Mouse (Mus musculus): Measurements from ENCODE around the gene Cfap43. TPM values are rescaled to one million over a fixed set of nuclear protein-coding genes. Genes with fewer than 3 reads are reported as not detected.
A peak's percentile ranks its signal among the peaks of the same experiment; 100 is the strongest.

Cfap43 gene
- polyA plus RNA-seq, 1 experiment from 2014 or later: not detected

GRCm38 (mm10) chr19:47918455-47919101 lies 509 bp downstream of the Cfap43 start:
- peaks cover 18% of the 10 kb centered on the region for H3K4me1 ChIP-seq (ENCODE audit: control insufficient read depth, low read depth, low read length)
- peak overlapping the region; percentile 87 for H3K4me2 ChIP-seq (ENCODE audit: low read depth, low read length)
- peak overlapping the region; percentile 81 for H3K4me3 ChIP-seq (ENCODE audit: low read depth, low read length)
- H3K27me3 ChIP-seq (ENCODE audit: control insufficient read depth, insufficient read depth, low read depth, low read length): no peaks in the 10 kb centered on the region
- ATAC-seq (ENCODE audit: low read depth): peak; percentile 17
- H3K27ac ChIP-seq (ENCODE audit: low read length): peak overlapping the region; percentile 77
- H3K9me3 ChIP-seq (replicated peaks; ENCODE audit: control insufficient read depth, low read length): no peaks in the 10 kb centered on the region
- no peaks in the 10 kb centered on the region for H3K36me3 ChIP-seq (ENCODE audit: control insufficient read depth, insufficient read depth)
- under 1% methylated on average over 29 of the region's 29 CpGs for WGBS (ENCODE audit: insufficient replicate concordance)
- H3K9ac ChIP-seq (ENCODE audit: low read depth, low read length): peak overlapping the region; percentile 85

DNA sequence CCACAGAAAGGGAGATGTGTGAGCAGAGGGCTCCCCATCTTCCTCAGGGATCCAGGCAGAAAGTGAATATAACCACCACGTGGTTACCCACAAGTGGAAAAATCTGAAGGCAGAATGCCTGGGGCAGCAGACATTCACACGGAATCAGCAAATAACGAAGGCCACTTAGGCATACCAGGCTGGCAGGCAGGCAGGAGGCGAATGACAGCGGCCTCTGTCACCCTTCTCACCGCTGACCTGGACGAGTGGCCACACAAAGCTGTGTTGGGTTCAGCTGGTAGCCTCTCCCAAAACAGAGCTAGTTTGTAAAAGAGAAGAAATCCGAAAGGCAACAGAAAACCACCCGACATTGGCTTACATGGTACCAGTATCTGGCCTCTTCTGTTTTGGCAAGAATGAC lies 1.1 kb downstream of the Cfap43 start:
- no peaks in the 10 kb centered on the region for H3K9me3 ChIP-seq (replicated peaks; ENCODE audit: control insufficient read depth, low read length)
- H3K4me1 ChIP-seq (ENCODE audit: control insufficient read depth, low read depth, low read length): peaks cover 18% of the 10 kb centered on the region
- 0 out of 2 replicates have a peak overlapping the region, but pooled peaks have one; percentile 77 for H3K27ac ChIP-seq (ENCODE audit: low read length)
- H3K4me3 ChIP-seq (ENCODE audit: low read depth, low read length): peak overlapping the region; percentile 81
- no peaks in the 10 kb centered on the region for H3K36me3 ChIP-seq (ENCODE audit: control insufficient read depth, insufficient read depth)
- no peaks in the 10 kb centered on the region for H3K27me3 ChIP-seq (ENCODE audit: control insufficient read depth, insufficient read depth, low read depth, low read length)
- ATAC-seq (ENCODE audit: low read depth): no peak
- H3K4me2 ChIP-seq (ENCODE audit: low read depth, low read length): peak overlapping the region; percentile 87
- peak overlapping the region; percentile 85 for H3K9ac ChIP-seq (ENCODE audit: low read depth, low read length)
- WGBS (ENCODE audit: insufficient replicate concordance): 23% methylated on average over 9 of the region's 9 CpGs

DNA sequence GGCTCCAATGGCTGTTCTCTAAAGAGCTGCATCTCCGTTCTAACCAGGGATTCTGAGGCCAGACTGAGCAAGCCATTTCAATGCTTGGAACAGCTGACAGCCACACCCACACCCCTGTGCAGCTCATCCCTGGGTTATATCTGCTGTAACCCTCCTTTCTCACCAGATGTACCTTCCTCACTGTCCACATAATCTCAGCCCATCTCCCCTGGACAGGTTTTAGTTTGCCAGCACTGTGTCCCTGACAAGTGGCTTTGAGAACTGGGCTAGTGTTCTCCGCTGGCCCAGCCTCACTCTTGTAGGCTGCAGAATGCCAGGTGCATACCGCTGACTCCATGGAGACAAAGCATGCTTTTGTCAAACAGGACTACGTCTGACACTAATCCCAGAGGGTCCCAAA lies 1.7 kb downstream of the Cfap43 start:
- peaks cover 18% of the 10 kb centered on the region for H3K4me1 ChIP-seq (ENCODE audit: control insufficient read depth, low read depth, low read length)
- no peaks in the 10 kb centered on the region for H3K9me3 ChIP-seq (replicated peaks; ENCODE audit: control insufficient read depth, low read length)
- no peaks in the 10 kb centered on the region for H3K27me3 ChIP-seq (ENCODE audit: control insufficient read depth, insufficient read depth, low read depth, low read length)
- no peak for ATAC-seq (ENCODE audit: low read depth)
- no peaks in the 10 kb centered on the region for H3K36me3 ChIP-seq (ENCODE audit: control insufficient read depth, insufficient read depth)
- peak overlapping the region; percentile 81 for H3K4me3 ChIP-seq (ENCODE audit: low read depth, low read length)
- no peak overlapping the region for H3K9ac ChIP-seq (ENCODE audit: low read depth, low read length)
- peak overlapping the region; percentile 87 for H3K4me2 ChIP-seq (ENCODE audit: low read depth, low read length)
- 54% methylated on average over 4 of the region's 4 CpGs for WGBS (ENCODE audit: insufficient replicate concordance)
- no peak overlapping the region for H3K27ac ChIP-seq (ENCODE audit: low read length)

DNA sequence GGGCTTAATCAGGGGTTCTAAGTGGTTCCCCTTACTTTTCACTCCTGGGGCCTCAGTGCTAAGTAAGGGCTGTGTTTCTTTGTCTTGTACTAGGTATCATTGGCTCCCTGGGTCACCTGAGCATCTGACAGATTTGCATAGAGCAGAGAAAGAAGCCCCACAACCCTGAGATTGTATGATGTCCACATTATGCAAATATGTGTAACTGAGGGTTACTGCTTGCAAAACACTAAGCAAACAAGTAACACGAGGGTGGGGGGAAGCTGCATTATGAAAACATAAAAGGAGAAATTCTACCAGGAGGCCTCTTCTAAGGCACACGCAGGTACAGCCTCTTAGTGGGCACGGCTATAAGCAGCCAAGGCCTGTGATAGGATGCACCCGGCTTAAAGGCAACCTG lies 3.8 kb downstream of the Cfap43 start:
- H3K4me1 ChIP-seq (ENCODE audit: control insufficient read depth, low read depth, low read length): peaks cover 26% of the 10 kb centered on the region
- no peak overlapping the region for H3K4me3 ChIP-seq (ENCODE audit: low read depth, low read length)
- H3K27me3 ChIP-seq (ENCODE audit: control insufficient read depth, insufficient read depth, low read depth, low read length): no peaks in the 10 kb centered on the region
- no peaks in the 10 kb centered on the region for H3K36me3 ChIP-seq (ENCODE audit: control insufficient read depth, insufficient read depth)
- no peaks in the 10 kb centered on the region for H3K9me3 ChIP-seq (replicated peaks; ENCODE audit: control insufficient read depth, low read length)
- ATAC-seq (ENCODE audit: low read depth): no peak
- no peak overlapping the region for H3K4me2 ChIP-seq (ENCODE audit: low read depth, low read length)
- WGBS (ENCODE audit: insufficient replicate concordance): 50% methylated on average over 4 of the region's 4 CpGs
- H3K9ac ChIP-seq (ENCODE audit: low read depth, low read length): no peak overlapping the region
- H3K27ac ChIP-seq (ENCODE audit: low read length): no peak overlapping the region

- peaks cover 30% of the 10 kb centered on the region for H3K4me1 ChIP-seq (ENCODE audit: control insufficient read depth, low read depth, low read length)
- no peaks in the 10 kb centered on the region for H3K27me3 ChIP-seq (ENCODE audit: control insufficient read depth, insufficient read depth, low read depth, low read length)
- H3K4me2 ChIP-seq (ENCODE audit: low read depth, low read length): no peak overlapping the region
- no peak for ATAC-seq (ENCODE audit: low read depth)
- H3K4me3 ChIP-seq (ENCODE audit: low read depth, low read length): no peak overlapping the region
- no peaks in the 10 kb centered on the region for H3K36me3 ChIP-seq (ENCODE audit: control insufficient read depth, insufficient read depth)
- 67% methylated on average over 4 of the region's 4 CpGs for WGBS (ENCODE audit: insufficient replicate concordance)
- H3K27ac ChIP-seq (ENCODE audit: low read length): no peak overlapping the region
- no peak overlapping the region for H3K9ac ChIP-seq (ENCODE audit: low read depth, low read length)
- H3K9me3 ChIP-seq (replicated peaks; ENCODE audit: control insufficient read depth, low read length): no peaks in the 10 kb centered on the region
Measured at GRCm38 (mm10) chr19:47914191-47914590, 4.9 kb downstream of the Cfap43 start.

- H3K9me3 ChIP-seq (replicated peaks; ENCODE audit: control insufficient read depth, low read length): no peaks in the 10 kb centered on the region
- WGBS (ENCODE audit: insufficient replicate concordance): 78% methylated on average over 7 of the region's 7 CpGs
Measured at GRCm38 (mm10) chr19:47913344-47913743, 5.7 kb downstream of the Cfap43 start.

GRCm38 (mm10) chr19:47910751-47911150 lies 8.3 kb downstream of the Cfap43 start:
- no peak overlapping the region for H3K4me3 ChIP-seq (ENCODE audit: low read depth, low read length)
- WGBS (ENCODE audit: insufficient replicate concordance): 68% methylated on average over 4 of the region's 4 CpGs
- 0 out of 2 replicates have a peak overlapping the region, but pooled peaks have one; percentile 53 for H3K27ac ChIP-seq (ENCODE audit: low read length)

More at GRCm38 (mm10) chr19:47913344-47913743, 5.7 kb downstream of the Cfap43 start:
- no peak overlapping the region for H3K4me3 ChIP-seq (ENCODE audit: low read depth, low read length)
- no peaks in the 10 kb centered on the region for H3K27me3 ChIP-seq (ENCODE audit: control insufficient read depth, insufficient read depth, low read depth, low read length)
- no peaks in the 10 kb centered on the region for H3K36me3 ChIP-seq (ENCODE audit: control insufficient read depth, insufficient read depth)
- no peak for ATAC-seq (ENCODE audit: low read depth)
- H3K4me1 ChIP-seq (ENCODE audit: control insufficient read depth, low read depth, low read length): peaks cover 35% of the 10 kb centered on the region
- H3K27ac ChIP-seq (ENCODE audit: low read length): no peak overlapping the region
- H3K9ac ChIP-seq (ENCODE audit: low read depth, low read length): no peak overlapping the region
- H3K4me2 ChIP-seq (ENCODE audit: low read depth, low read length): no peak overlapping the region

GRCm38 (mm10) chr19:47910117-47910618 lies 8.9 kb downstream of the Cfap43 start:
- H3K9ac ChIP-seq (ENCODE audit: low read depth, low read length): no peak overlapping the region

More at GRCm38 (mm10) chr19:47910751-47911150, 8.3 kb downstream of the Cfap43 start:
- Histone ChIP-seq H3K4me2 (ENCODE audit: low read depth, low read length) (no peak overlapping the region), H3K27me3 (ENCODE audit: control insufficient read depth, insufficient read depth, low read depth, low read length) (no peaks in the 10 kb centered on the region), H3K36me3 (ENCODE audit: control insufficient read depth, insufficient read depth) (no peaks in the 10 kb centered on the region), H3K4me1 (ENCODE audit: control insufficient read depth, low read depth, low read length) (peaks cover 33% of the 10 kb centered on the region), H3K9me3 (replicated peaks; ENCODE audit: control insufficient read depth, low read length) (no peaks in the 10 kb centered on the region), H3K9ac (ENCODE audit: low read depth, low read length) (no peak overlapping the region)
- no peak for ATAC-seq (ENCODE audit: low read depth)

GRCm38 (mm10) chr19:47909387-47910116 lies 9.5 kb downstream of the Cfap43 start:
- Histone ChIP-seq H3K9ac (ENCODE audit: low read depth, low read length) (no peak overlapping the region), H3K27me3 (ENCODE audit: control insufficient read depth, insufficient read depth, low read depth, low read length) (no peaks in the 10 kb centered on the region), H3K4me1 (ENCODE audit: control insufficient read depth, low read depth, low read length) (peaks cover 35% of the 10 kb centered on the region), H3K27ac (ENCODE audit: low read length) (no peak overlapping the region), H3K4me3 (ENCODE audit: low read depth, low read length) (peak overlapping the region; percentile 24; the same call in 1 of the 2 replicates), H3K9me3 (replicated peaks; ENCODE audit: control insufficient read depth, low read length) (no peaks in the 10 kb centered on the region), H3K4me2 (ENCODE audit: low read depth, low read length) (peak overlapping the region; percentile 12), H3K36me3 (ENCODE audit: control insufficient read depth, insufficient read depth) (no peaks in the 10 kb centered on the region)
- ATAC-seq (ENCODE audit: low read depth): no peak
- 18% methylated on average over 10 of the region's 10 CpGs for WGBS (ENCODE audit: insufficient replicate concordance)

More at GRCm38 (mm10) chr19:47910117-47910618, 8.9 kb downstream of the Cfap43 start:
- 0 out of 2 replicates have a peak overlapping the region, but pooled peaks have one; percentile 53 for H3K27ac ChIP-seq (ENCODE audit: low read length)
- 16% methylated on average over 4 of the region's 4 CpGs for WGBS (ENCODE audit: insufficient replicate concordance)
- no peaks in the 10 kb centered on the region for H3K27me3 ChIP-seq (ENCODE audit: control insufficient read depth, insufficient read depth, low read depth, low read length)
- no peaks in the 10 kb centered on the region for H3K36me3 ChIP-seq (ENCODE audit: control insufficient read depth, insufficient read depth)
- ATAC-seq (ENCODE audit: low read depth): peak; percentile 39
- H3K9me3 ChIP-seq (replicated peaks; ENCODE audit: control insufficient read depth, low read length): no peaks in the 10 kb centered on the region
- peaks cover 33% of the 10 kb centered on the region for H3K4me1 ChIP-seq (ENCODE audit: control insufficient read depth, low read depth, low read length)
- peak overlapping the region; percentile 12; the same call in 1 of the 2 replicates for H3K4me2 ChIP-seq (ENCODE audit: low read depth, low read length)
- H3K4me3 ChIP-seq (ENCODE audit: low read depth, low read length): no peak overlapping the region

Data from liver, embryonic 16.5 days (tissue).